Mouse (Mus musculus) forebrain, postnatal 0 days (tissue): ENCODE results near the gene Esrrg. TPM values are rescaled to one million over a fixed set of nuclear protein-coding genes. Genes with fewer than 3 reads are reported as not detected.

ENCODE experiments used
- ATAC-seq: fragments of 200-750 bp; cut with Nextera tagmentation; 2 replicates; pipeline ENCODE4 v1.8.0; 2017; ENCODE audit warnings: mild to moderate bottlenecking, moderate library complexity
- DNase-seq: peaks from one replicate; pipeline ENCODE4 v3.0.0-alpha.2; 2015
- H3K27ac ChIP-seq: fragments of 300-500 bp; sonication (generic); 2 replicates; pipeline ENCODE4 v1.5.1; 2014; ENCODE audit warnings: low read depth, mild to moderate bottlenecking, antibody characterized with exemption, low read length, moderate library complexity, mixed read lengths
- H3K27me3 ChIP-seq: fragments of 300-500 bp; sonication (generic); 2 replicates; pipeline ENCODE4 v1.6.1; 2014; ENCODE audit warnings: mild to moderate bottlenecking, low read length, mixed read lengths; ENCODE audit not compliant: insufficient read depth
- H3K36me3 ChIP-seq: fragments of 300-500 bp; sonication (generic); 2 replicates; pipeline ENCODE4 v1.6.1; 2014; ENCODE audit warnings: mild to moderate bottlenecking, moderate library complexity; ENCODE audit not compliant: insufficient read depth
- H3K4me1 ChIP-seq: fragments of 300-500 bp; sonication (generic); 2 replicates; pipeline ENCODE4 v1.6.1; 2014; ENCODE audit warnings: antibody characterized with exemption; ENCODE audit not compliant: insufficient read depth
- H3K4me2 ChIP-seq: fragments of 300-500 bp; sonication (generic); 2 replicates; pipeline ENCODE4 v1.6.1; 2014; ENCODE audit warnings: low read depth, mild to moderate bottlenecking, moderate library complexity
- H3K4me3 ChIP-seq: fragments of 300-500 bp; sonication (generic); 2 replicates; pipeline ENCODE4 v1.5.1; 2014; ENCODE audit warnings: low read depth, low read length, mixed read lengths
- H3K9ac ChIP-seq: fragments of 300-500 bp; sonication (generic); 2 replicates; pipeline ENCODE4 v1.6.1; 2014; ENCODE audit warnings: mild to moderate bottlenecking
- H3K9me3 ChIP-seq: fragments of 300-500 bp; sonication (generic); 2 replicates; pipeline ENCODE4 v1.6.1; 2016; ENCODE audit warnings: low read length
- CTCF ChIP-seq: sonication (generic); IDR thresholded peaks from 2 replicates; pipeline ENCODE4 v1.5.1; 2016; ENCODE audit warnings: antibody characterized with exemption, control low read depth, low read depth
- WGBS: fragments of 180-500 bp; shearing (Covaris S2); extraction: QIAGEN DNeasy Blood & Tissue Kit; methylation state at CpG from one replicate; pipeline ENCODE4 v1.1.7; 2014; 5-methylcytosine and 5-hydroxymethylcytosine counted together
- polyA plus RNA-seq: library from polyadenylated mRNA; unstranded; fragments of >200 nt; fragmentation: Nextera tagmentation; extraction: Ambion mirVana; gene quantifications from 2 replicates; pipeline ENCODE4 v1.2.1, GENCODE M21; 2015
- total RNA-seq: library from RNA; depleted of rRNA; stranded (reverse); fragments of >200 nt; gene quantifications from 2 replicates; pipeline ENCODE4 v1.2.3, GENCODE M21; 2014

Esrrg gene
- total and polyA plus RNA-seq, 2 experiments from 2014 or later: 9.2 to 11.9 TPM

- Histone ChIP-seq H3K4me3 (no peak overlapping the region), H3K4me1 (no peaks in the 10 kb centered on the region), H3K36me3 (no peaks in the 10 kb centered on the region), H3K27me3 (no peaks in the 10 kb centered on the region), H3K9me3 (no peaks in the 10 kb centered on the region), H3K9ac (no peak overlapping the region), H3K4me2 (no peak overlapping the region), H3K27ac (no peak overlapping the region)
- TF ChIP-seq CTCF: no peak
- DNase-seq (no peak), ATAC-seq (no peak)
- 92% methylated on average over 7 of the region's 7 CpGs for WGBS
Measured at GRCm38 (mm10) chr1:187896910-187897309, 288.3 kb downstream of the Esrrg start.

GRCm38 (mm10) chr1:187899541-187899940 is 290.9 kb downstream of the Esrrg start:
- no peak for TF ChIP-seq CTCF
- 62% methylated on average over 4 of the region's 4 CpGs for WGBS
- H3K27ac ChIP-seq: no peak overlapping the region
- no peak for DNase-seq
- H3K9ac ChIP-seq: no peak overlapping the region
- ATAC-seq: no peak
- no peaks in the 10 kb centered on the region for H3K36me3 ChIP-seq
- H3K4me1 ChIP-seq: no peaks in the 10 kb centered on the region
- no peaks in the 10 kb centered on the region for H3K27me3 ChIP-seq
- no peak overlapping the region for H3K4me3 ChIP-seq
- H3K9me3 ChIP-seq: no peaks in the 10 kb centered on the region
- no peak overlapping the region for H3K4me2 ChIP-seq

GRCm38 (mm10) chr1:187900756-187901155 is 292.2 kb downstream of the Esrrg start:
- Histone ChIP-seq H3K36me3 (no peaks in the 10 kb centered on the region), H3K4me3 (no peak overlapping the region), H3K27me3 (no peaks in the 10 kb centered on the region), H3K9me3 (no peaks in the 10 kb centered on the region), H3K4me2 (no peak overlapping the region), H3K4me1 (no peaks in the 10 kb centered on the region; the same call in 1 of the 2 replicates), H3K27ac (no peak overlapping the region), H3K9ac (no peak overlapping the region)
- WGBS: 74% methylated on average over 6 of the region's 6 CpGs
- ATAC-seq: no peak
- no peak for DNase-seq
- no peak for TF ChIP-seq CTCF

- H3K4me3 ChIP-seq: no peak overlapping the region
- no peak for TF ChIP-seq CTCF
- DNase-seq (no peak), ATAC-seq (no peak)
- no peaks in the 10 kb centered on the region; the same call in 1 of the 2 replicates for H3K27me3 ChIP-seq
- WGBS: 76% methylated on average over 3 of the region's 3 CpGs
- no peak overlapping the region for H3K27ac ChIP-seq
- no peak overlapping the region for H3K4me2 ChIP-seq
- H3K36me3 ChIP-seq: no peaks in the 10 kb centered on the region
- no peaks in the 10 kb centered on the region for H3K9me3 ChIP-seq
- no peak overlapping the region for H3K9ac ChIP-seq
- no peaks in the 10 kb centered on the region; the same call in 1 of the 2 replicates for H3K4me1 ChIP-seq
Measured at GRCm38 (mm10) chr1:187902176-187902575, 293.6 kb downstream of the Esrrg start.

- Histone ChIP-seq H3K36me3 (no peaks in the 10 kb centered on the region), H3K9me3 (no peaks in the 10 kb centered on the region), H3K27me3 (peaks cover 2% of the 10 kb centered on the region; the same call in 1 of the 2 replicates), H3K4me2 (no peak overlapping the region), H3K27ac (no peak overlapping the region), H3K4me1 (no peaks in the 10 kb centered on the region; the same call in 1 of the 2 replicates), H3K4me3 (no peak overlapping the region), H3K9ac (no peak overlapping the region)
- DNase-seq (peak; percentile 23), ATAC-seq (no peak)
- 46% methylated on average over 4 of the region's 4 CpGs for WGBS
- no peak for TF ChIP-seq CTCF
Measured at GRCm38 (mm10) chr1:187904731-187905130, 296.1 kb downstream of the Esrrg start.

- H3K27ac ChIP-seq: no peak overlapping the region
- H3K4me2 ChIP-seq: no peak overlapping the region
- no peak for DNase-seq
- no peaks in the 10 kb centered on the region for H3K36me3 ChIP-seq
- ATAC-seq: no peak
- WGBS: 53% methylated on average over 7 of the region's 7 CpGs
- H3K4me3 ChIP-seq: no peak overlapping the region
- H3K27me3 ChIP-seq: peaks cover 3% of the 10 kb centered on the region; the same call in 1 of the 2 replicates
- no peaks in the 10 kb centered on the region for H3K9me3 ChIP-seq
- no peak overlapping the region for H3K9ac ChIP-seq
- TF ChIP-seq CTCF: no peak
- no peaks in the 10 kb centered on the region; the same call in 1 of the 2 replicates for H3K4me1 ChIP-seq
Measured at GRCm38 (mm10) chr1:187907407-187907806, 298.8 kb downstream of the Esrrg start.

GRCm38 (mm10) chr1:187907871-187908270 is 299.3 kb downstream of the Esrrg start:
- Histone ChIP-seq H3K4me2 (no peak overlapping the region), H3K9me3 (no peaks in the 10 kb centered on the region), H3K36me3 (no peaks in the 10 kb centered on the region), H3K27me3 (peaks cover 3% of the 10 kb centered on the region; the same call in 1 of the 2 replicates), H3K4me3 (no peak overlapping the region), H3K4me1 (no peaks in the 10 kb centered on the region; the same call in 1 of the 2 replicates), H3K27ac (no peak overlapping the region), H3K9ac (no peak overlapping the region)
- DNase-seq: no peak
- no peak for TF ChIP-seq CTCF
- WGBS: 4% methylated on average over 3 of the region's 3 CpGs
- ATAC-seq: no peak
